Mouse (Mus musculus) forebrain, embryonic 14.5 days (tissue): ENCODE data around the gene Gtpbp3. TPM values are rescaled to one million over a fixed set of nuclear protein-coding genes. Genes with fewer than 3 reads are reported as not detected.

Source experiments
- ATAC-seq: fragments of 200-750 bp; cut with Nextera tagmentation; 2 replicates; pipeline ENCODE4 v1.8.0; 2017; ENCODE audit warnings: mild to moderate bottlenecking, moderate library complexity
- DNase-seq: peaks from one replicate; pipeline ENCODE4 v3.0.0-alpha.2; 2015; ENCODE audit warnings: low spot score
- H3K27ac ChIP-seq: fragments of 300-500 bp; sonication (generic); 2 replicates; pipeline ENCODE4 v1.5.1; 2014; ENCODE audit warnings: low read depth, mild to moderate bottlenecking, control low read depth, low read length, moderate library complexity
- H3K27me3 ChIP-seq: fragments of 300-500 bp; sonication (generic); replicated peaks from 2 replicates; pipeline ENCODE4 v1.6.1; 2014; ENCODE audit warnings: low read length, control low read depth, mixed read lengths; ENCODE audit not compliant: control insufficient read depth, insufficient read depth
- H3K36me3 ChIP-seq: fragments of 300-500 bp; sonication (generic); 2 replicates; pipeline ENCODE4 v1.6.1; 2014; ENCODE audit warnings: low read length, control low read depth; ENCODE audit not compliant: control insufficient read depth, insufficient read depth
- H3K4me1 ChIP-seq: fragments of 300-500 bp; sonication (generic); 2 replicates; pipeline ENCODE4 v1.6.1; 2014; ENCODE audit warnings: antibody characterized with exemption, low read length, control low read depth; ENCODE audit not compliant: control insufficient read depth, insufficient read depth
- H3K4me2 ChIP-seq: fragments of 300-500 bp; sonication (generic); 2 replicates; pipeline ENCODE4 v1.6.1; 2014; ENCODE audit warnings: mild to moderate bottlenecking, control low read depth, low read length
- H3K4me3 ChIP-seq: fragments of 300-500 bp; sonication (generic); 2 replicates; pipeline ENCODE4 v1.5.1; 2014; ENCODE audit warnings: low read depth, low read length, control low read depth
- H3K9ac ChIP-seq: fragments of 300-500 bp; sonication (generic); 2 replicates; pipeline ENCODE4 v1.6.1; 2014; ENCODE audit warnings: mild to moderate bottlenecking, low read length, control low read depth, moderate library complexity
- H3K9me3 ChIP-seq: fragments of 300-500 bp; sonication (generic); replicated peaks from 2 replicates; pipeline ENCODE4 v1.6.1; 2016; ENCODE audit warnings: low read length, control low read depth, mixed read lengths; ENCODE audit not compliant: control insufficient read depth
- WGBS: fragments of 180-500 bp; shearing (Covaris S2); extraction: QIAGEN DNeasy Blood & Tissue Kit; methylation state at CpG from one replicate; pipeline ENCODE4 v1.1.7; 2014; 5-methylcytosine and 5-hydroxymethylcytosine counted together
- polyA plus RNA-seq: library from polyadenylated mRNA; unstranded; fragments of >200 nt; fragmentation: Nextera tagmentation; extraction: Ambion mirVana; gene quantifications from 2 replicates; pipeline ENCODE4 v1.2.1, GENCODE M21; 2014

Gtpbp3 gene
- polyA plus RNA-seq = 2.2 and 3.8 TPM in 2 replicates

GRCm38 (mm10) chr8:71487691-71488445 lies at the start of gene Gtpbp3:
Gene Gtpbp3 (plus strand): TSS chr8:71488103.
- Histone ChIP-seq H3K27me3 (no peaks in the 10 kb centered on the region), H3K9ac (peak within 1 kb of the TSS; percentile 72), H3K27ac (peak within 1 kb of the TSS; percentile 70), H3K9me3 (no peaks in the 10 kb centered on the region), H3K4me1 (peaks cover 12% of the 10 kb centered on the region), H3K4me2 (peak within 1 kb of the TSS; percentile 99), H3K4me3 (peak within 1 kb of the TSS; percentile 72), H3K36me3 (peaks cover 44% of the 10 kb centered on the region)
- under 1% methylated on average over 33 of the region's 33 CpGs for WGBS
- DNase-seq (peak; percentile 82), ATAC-seq (peak; percentile 38)

GRCm38 (mm10) chr8:71441404-71441803 lies 46.5 kb upstream of the Gtpbp3 start:
- ATAC-seq = peak; percentile 44; the same call in 1 of the 2 replicates
- Histone ChIP-seq H3K27ac (no peak overlapping the region), H3K4me1 (no peaks in the 10 kb centered on the region), H3K9me3 (no peaks in the 10 kb centered on the region), H3K4me2 (no peak overlapping the region), H3K4me3 (no peak overlapping the region), H3K36me3 (no peaks in the 10 kb centered on the region), H3K9ac (no peak overlapping the region), H3K27me3 (peaks cover 3% of the 10 kb centered on the region; the same call in 1 of the 2 replicates)
- DNase-seq = peak; percentile 89
- WGBS = under 1% methylated on average over 7 of the region's 7 CpGs

GRCm38 (mm10) chr8:71445096-71445495 lies 42.8 kb upstream of the Gtpbp3 start:
- H3K9me3 ChIP-seq = no peaks in the 10 kb centered on the region
- DNase-seq = no peak
- no peak overlapping the region for H3K4me2 ChIP-seq
- H3K4me3 ChIP-seq = no peak overlapping the region
- H3K27me3 ChIP-seq = peaks cover 3% of the 10 kb centered on the region; the same call in 1 of the 2 replicates
- ATAC-seq = no peak
- H3K36me3 ChIP-seq = no peaks in the 10 kb centered on the region
- no peak overlapping the region for H3K27ac ChIP-seq
- H3K4me1 ChIP-seq = no peaks in the 10 kb centered on the region
- 84% methylated on average over 7 of the region's 7 CpGs for WGBS
- H3K9ac ChIP-seq = no peak overlapping the region

- ATAC-seq = no peak
- no peak overlapping the region for H3K4me2 ChIP-seq
- no peaks in the 10 kb centered on the region for H3K36me3 ChIP-seq
- H3K9ac ChIP-seq = no peak overlapping the region
- H3K4me1 ChIP-seq = no peaks in the 10 kb centered on the region
- WGBS = 68% methylated on average over 4 of the region's 4 CpGs
- DNase-seq = no peak
- no peaks in the 10 kb centered on the region for H3K9me3 ChIP-seq
- H3K4me3 ChIP-seq = no peak overlapping the region
- no peaks in the 10 kb centered on the region for H3K27me3 ChIP-seq
- H3K27ac ChIP-seq = no peak overlapping the region
Observed at GRCm38 (mm10) chr8:71451337-71451736, 36.6 kb upstream of the Gtpbp3 start.

- no peaks in the 10 kb centered on the region for H3K9me3 ChIP-seq
- H3K4me1 ChIP-seq = no peaks in the 10 kb centered on the region
- no peak overlapping the region for H3K27ac ChIP-seq
- WGBS = 52% methylated on average over 11 of the region's 11 CpGs
- H3K4me2 ChIP-seq = no peak overlapping the region
- no peaks in the 10 kb centered on the region for H3K27me3 ChIP-seq
- H3K36me3 ChIP-seq = peaks cover 3% of the 10 kb centered on the region
- no peak overlapping the region for H3K4me3 ChIP-seq
- ATAC-seq (no peak), DNase-seq (no peak)
- no peak overlapping the region for H3K9ac ChIP-seq
Observed at GRCm38 (mm10) chr8:71451777-71452176, 36.1 kb upstream of the Gtpbp3 start.

GRCm38 (mm10) chr8:71452669-71453068 lies 35.2 kb upstream of the Gtpbp3 start:
- Histone ChIP-seq H3K9me3 (no peaks in the 10 kb centered on the region), H3K4me2 (no peak overlapping the region), H3K9ac (no peak overlapping the region), H3K27me3 (no peaks in the 10 kb centered on the region), H3K36me3 (peaks cover 12% of the 10 kb centered on the region), H3K4me3 (no peak overlapping the region), H3K27ac (no peak overlapping the region), H3K4me1 (no peaks in the 10 kb centered on the region)
- no peak for DNase-seq
- ATAC-seq = no peak
- WGBS = 84% methylated on average over 2 of the region's 2 CpGs

GRCm38 (mm10) chr8:71454668-71455067 lies 33.2 kb upstream of the Gtpbp3 start:
- H3K27ac ChIP-seq = no peak overlapping the region
- no peaks in the 10 kb centered on the region for H3K27me3 ChIP-seq
- no peak for ATAC-seq
- peaks cover 30% of the 10 kb centered on the region for H3K36me3 ChIP-seq
- no peak overlapping the region for H3K9ac ChIP-seq
- no peaks in the 10 kb centered on the region for H3K4me1 ChIP-seq
- no peak for DNase-seq
- no peak overlapping the region for H3K4me3 ChIP-seq
- no peaks in the 10 kb centered on the region for H3K9me3 ChIP-seq
- H3K4me2 ChIP-seq = no peak overlapping the region
- 82% methylated on average over 8 of the region's 8 CpGs for WGBS

- H3K36me3 ChIP-seq = peaks cover 50% of the 10 kb centered on the region
- H3K4me2 ChIP-seq = no peak overlapping the region
- DNase-seq = no peak
- 37% methylated on average over 22 of the region's 22 CpGs for WGBS
- no peaks in the 10 kb centered on the region for H3K9me3 ChIP-seq
- H3K9ac ChIP-seq = no peak overlapping the region
- H3K4me1 ChIP-seq = peaks cover under 1% of the 10 kb centered on the region
- no peaks in the 10 kb centered on the region for H3K27me3 ChIP-seq
- ATAC-seq = no peak
- H3K4me3 ChIP-seq = no peak overlapping the region
- no peak overlapping the region for H3K27ac ChIP-seq
Observed at GRCm38 (mm10) chr8:71456906-71457305, 31.0 kb upstream of the Gtpbp3 start.

- no peaks in the 10 kb centered on the region for H3K27me3 ChIP-seq
- no peaks in the 10 kb centered on the region for H3K9me3 ChIP-seq
- 90% methylated on average over 20 of the region's 20 CpGs for WGBS
- 0 out of 2 replicates have a peak overlapping the region, but pooled peaks have one; percentile 8 for H3K9ac ChIP-seq
- H3K36me3 ChIP-seq = peaks cover 50% of the 10 kb centered on the region
- no peak overlapping the region for H3K27ac ChIP-seq
- no peak overlapping the region for H3K4me2 ChIP-seq
- ATAC-seq = no peak
- no peak for DNase-seq
- no peak overlapping the region for H3K4me3 ChIP-seq
- H3K4me1 ChIP-seq = peaks cover 8% of the 10 kb centered on the region
Observed at GRCm38 (mm10) chr8:71457659-71458270, 30.1 kb upstream of the Gtpbp3 start.
